Mouse (Mus musculus): ENCODE measurements around the gene Fbxw18. TPM values are rescaled to one million over a fixed set of nuclear protein-coding genes. Genes with fewer than 3 reads are reported as not detected.
"Not testable (repeated sequence)": the region's sequence is repeated elsewhere in the genome, so short reads cannot be mapped to it uniquely, and the experiment has no call there.

Gene Fbxw18
- not detected for total RNA-seq (2022)

DNA sequence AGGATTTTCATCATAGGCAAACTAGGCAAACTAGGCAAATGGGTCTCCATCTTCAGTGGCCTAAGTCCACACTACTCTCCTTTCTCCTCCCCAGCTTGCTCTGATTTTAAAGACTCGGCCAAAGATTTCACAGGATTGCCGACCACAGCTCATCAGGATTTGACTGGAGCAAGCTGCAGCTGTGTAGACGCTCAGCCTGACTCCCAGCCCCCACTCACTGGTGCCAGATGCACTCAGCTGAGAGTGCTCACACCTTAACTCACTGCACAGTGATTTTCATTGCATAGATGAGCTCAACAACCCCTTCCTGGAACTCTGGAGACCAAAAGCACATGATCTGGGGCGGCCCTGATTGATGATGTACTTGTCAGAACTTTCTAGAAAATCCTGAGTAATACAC, at the start of gene Fbxw18:
Gene Fbxw18, minus strand, starts transcription at position 101 of the 400 bp plus-strand sequence.
- not testable (repeated sequence) for DNase-seq (ENCODE audit: low spot score)

DNA sequence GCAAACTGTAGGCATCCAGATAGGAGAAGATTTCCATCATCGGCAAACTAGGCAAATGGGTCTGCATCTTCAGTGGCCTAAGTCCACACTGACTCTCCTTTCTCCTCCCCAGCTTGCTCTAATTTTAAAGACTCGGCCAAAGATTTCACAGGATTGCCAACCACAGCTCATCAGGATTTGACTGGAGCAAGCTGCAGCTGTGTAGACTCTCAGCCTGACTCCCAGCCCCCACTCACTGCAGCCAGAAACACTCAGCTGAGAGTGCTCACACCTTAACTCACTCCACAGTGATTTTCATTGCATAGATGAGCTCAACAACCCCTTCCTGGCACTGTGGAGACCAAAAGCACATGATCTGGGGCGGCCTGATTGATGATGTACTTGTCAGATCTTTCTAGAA, 43.5 kb upstream of the Fbxw18 start, which contains the start of gene Fbxw26:
Gene Fbxw26, minus strand, starts transcription at position 101 of the 400 bp plus-strand sequence.
- DNase-seq (ENCODE audit: low spot score) = not testable (repeated sequence)

DNA sequence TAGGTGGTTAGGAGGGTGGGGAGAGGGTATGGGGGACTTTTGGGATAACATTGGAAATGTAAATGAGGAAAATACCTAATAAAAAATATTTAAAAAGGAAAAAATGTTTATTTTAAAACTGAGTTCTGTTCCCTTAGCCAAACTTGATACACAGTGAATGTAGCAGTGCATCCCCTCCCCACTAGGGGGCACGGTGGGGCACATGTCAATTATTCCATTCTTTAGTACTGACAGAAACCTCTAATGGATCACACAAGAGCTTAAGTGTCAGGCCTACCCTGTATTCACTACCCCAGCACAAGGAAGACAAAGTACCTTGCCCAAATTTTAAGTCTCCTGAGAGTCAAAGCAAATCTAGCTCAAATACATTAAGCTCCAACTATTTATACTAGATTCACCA, 17.2 kb downstream of the Fbxw18 start:
- DNase-seq (ENCODE audit: low spot score) = peak; percentile 21

DNA sequence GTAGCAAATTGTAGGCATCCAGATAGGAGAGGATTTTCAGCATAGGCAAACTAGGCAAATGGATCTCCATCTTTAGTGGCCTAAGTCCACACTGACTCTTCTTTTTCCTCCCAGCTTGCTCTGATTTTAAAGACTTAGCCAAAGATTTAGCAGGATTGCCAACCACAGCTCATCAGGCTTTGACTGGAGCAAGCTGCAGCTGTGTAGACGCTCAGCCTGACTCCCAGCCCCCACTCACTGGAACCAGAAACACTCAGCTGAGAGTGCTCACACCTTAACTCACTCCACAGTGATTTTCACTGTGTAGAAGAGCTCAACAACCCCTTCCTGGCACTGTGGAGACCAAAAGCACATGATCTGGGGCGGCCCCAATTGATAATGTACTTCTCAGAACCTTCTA, 37.9 kb downstream of the Fbxw18 start, which contains the start of gene Fbxw25:
Gene Fbxw25, minus strand, starts transcription at position 101 of the 400 bp plus-strand sequence.
- not testable (repeated sequence) for DNase-seq (ENCODE audit: low spot score)

Other genes with a start within 250 kb of the Fbxw18 start
- not detected for gene Fbxw19, start 206.8 kb downstream of the Fbxw18 start, total RNA-seq (2022)
- gene Fbxw15, start 134.4 kb downstream of the Fbxw18 start, total RNA-seq (2022) = not detected
- not detected for gene Fbxw24, start 76.6 kb downstream of the Fbxw18 start, total RNA-seq (2022)
- gene Fbxw25, start 38.0 kb downstream of the Fbxw18 start, total RNA-seq (2022) = not detected
- not detected for gene Fbxw26, start 43.4 kb upstream of the Fbxw18 start, total RNA-seq (2022)
- gene Fbxw27, start 88.0 kb upstream of the Fbxw18 start, total RNA-seq (2022) = not detected
- not detected for gene Spink8, start 109.6 kb upstream of the Fbxw18 start, total RNA-seq (2022)
- 10 to 100 TPM; 16.8 to 24.9 (median 19.7) TPM for gene Nme6, start 130.0 kb upstream of the Fbxw18 start, total RNA-seq (2022)
- under 1 TPM in 1 of 4 experiments, not detected in 3; 0.49 TPM for gene Camp, start 146.9 kb upstream of the Fbxw18 start, total RNA-seq (2022)
- 1 to 10 TPM; 4.8 to 5.6 (median 5.2) TPM for gene Cdc25a, start 172.9 kb upstream of the Fbxw18 start, total RNA-seq (2022)
- 100 to 1,000 TPM; 319 to 422 (median 395) TPM for gene Map4, start 228.8 kb upstream of the Fbxw18 start, total RNA-seq (2022)